Mouse (Mus musculus) testis, adult 2 months (tissue): ENCODE measurements around the gene Ralgps1.

Source experiments
- CTCF ChIP-seq: fragments of 200-500 bp; IDR thresholded peaks from 2 replicates; pipeline ENCODE4 v1.5.1; 2012; ENCODE audit warnings: low read depth, mild to moderate bottlenecking, inconsistent platforms, low read length, moderate library complexity; ENCODE audit not compliant: control insufficient read depth, insufficient read depth, insufficient replicate concordance
- POLR2A ChIP-seq: fragments of 200-500 bp; IDR thresholded peaks from 2 replicates; pipeline ENCODE4 v1.6.1; 2012; ENCODE audit warnings: low read depth, mild to moderate bottlenecking, inconsistent platforms, low read length, moderate library complexity; ENCODE audit not compliant: control insufficient read depth

GRCm38 (mm10) chr2:33184641-33185040 lies 186.6 kb downstream of the Ralgps1 start:
- TF ChIP-seq CTCF (no peak), POLR2A (no peak)
